Mouse (Mus musculus): ENCODE measurements around the gene Rb1.

DNA sequence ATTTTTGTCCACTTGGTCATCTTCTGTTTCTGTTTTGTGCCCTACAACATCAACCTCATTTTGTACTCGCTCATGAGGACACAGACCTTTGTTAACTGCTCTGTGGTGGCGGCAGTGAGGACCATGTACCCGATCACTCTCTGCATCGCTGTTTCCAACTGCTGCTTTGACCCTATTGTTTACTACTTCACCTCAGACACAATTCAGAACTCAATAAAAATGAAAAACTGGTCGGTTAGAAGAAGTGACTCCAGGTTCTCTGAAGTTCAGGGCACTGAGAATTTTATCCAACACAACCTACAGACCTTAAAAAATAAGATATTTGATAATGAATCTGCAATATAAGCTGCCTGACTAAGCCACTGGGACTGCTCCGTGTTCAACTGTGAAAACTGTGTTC is 86.3 kb downstream of the Rb1 start:
- TF ChIP-seq GATA1 (IDR thresholded peaks at IDR 0.05; ENCODE audit: low read length) (no peak), TAL1 (IDR thresholded peaks at IDR 0.05; ENCODE audit: low read length) (no peak)
